ENCODE assay signal across 10 mouse cellular contexts in the genomic region with DNA sequence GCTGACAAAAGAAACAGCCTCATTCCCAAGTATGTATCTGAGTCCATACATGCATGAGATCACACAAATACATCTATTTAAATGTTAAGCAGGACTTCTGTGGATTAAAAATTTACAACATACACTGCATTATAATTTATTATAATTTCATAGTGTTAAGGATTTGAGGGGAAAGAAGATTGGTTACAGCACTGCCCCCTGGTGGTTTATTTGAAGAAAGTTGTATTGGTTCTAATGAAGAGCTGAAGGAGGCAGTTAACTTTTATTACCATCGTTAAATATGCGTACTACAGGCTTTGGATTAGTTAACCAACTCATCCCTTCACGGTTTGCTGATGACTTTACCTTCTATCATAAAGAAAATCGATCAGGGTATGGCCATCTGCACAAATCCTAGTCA. TPM values are rescaled to one million over a fixed set of nuclear protein-coding genes. Genes with fewer than 3 reads are reported as not detected.
DNase-seq lines count a peak whose midpoint lies in the region; ATAC-seq and TF ChIP-seq lines count a peak whose summit lies in the region.
"Had no signal": no experiment of that assay in that cellular context is flagged by ENCODE, and none has a peak within 500 bp of the region (broad histone marks: within the 10 kb centered on the region; RNA-seq: fewer than 3 reads in every experiment).

No protein-coding gene starts in this region.

- H3K36me3 ChIP-seq in heart, embryonic 10.5 days: no peaks in the 10 kb centered on the region
- no peaks in the 10 kb centered on the region for H3K36me3 ChIP-seq in lung, postnatal 0 days (ENCODE audit: insufficient read depth, low read length)
- no peaks in the 10 kb centered on the region for H3K36me3 ChIP-seq in thymus, adult 2 months (ENCODE audit: control insufficient read depth, insufficient read depth, low read length)

- no peak overlapping the region for H3K4me3 ChIP-seq in heart, embryonic 10.5 days
- H3K4me3 ChIP-seq in lung, postnatal 0 days (ENCODE audit: low read depth, low read length): no peak overlapping the region
- no peak overlapping the region for H3K4me3 ChIP-seq in lung, adult 2 months (replicated peaks; ENCODE audit: extremely low read depth, low read depth, low read length)
- H3K4me3 ChIP-seq in thymus, adult 2 months (ENCODE audit: control insufficient read depth, insufficient read depth, low read length): no peak overlapping the region

- peaks cover 20% of the 10 kb centered on the region for H3K4me1 ChIP-seq in heart, embryonic 10.5 days
- peaks cover 6% of the 10 kb centered on the region; the same call in 1 of the 2 replicates for H3K4me1 ChIP-seq in lung, postnatal 0 days (ENCODE audit: insufficient read depth, low read depth, low read length)
- H3K4me1 ChIP-seq in lung, adult 2 months (ENCODE audit: control insufficient read depth, insufficient read depth, low read length): peaks cover 7% of the 10 kb centered on the region
- peaks cover 14% of the 10 kb centered on the region for H3K4me1 ChIP-seq in thymus, adult 2 months (replicated peaks; ENCODE audit: control insufficient read depth, insufficient read depth, low read length)

- H3K9me3 ChIP-seq in heart, embryonic 10.5 days: no peaks in the 10 kb centered on the region
- H3K9me3 ChIP-seq in lung, postnatal 0 days (ENCODE audit: low read length): no peaks in the 10 kb centered on the region

- H3K27me3 ChIP-seq in heart, embryonic 10.5 days (ENCODE audit: insufficient read depth, poor library complexity, severe bottlenecking): no peaks in the 10 kb centered on the region
- no peaks in the 10 kb centered on the region for H3K27me3 ChIP-seq in lung, postnatal 0 days (replicated peaks; ENCODE audit: insufficient read depth, low read length)
- peaks cover 8% of the 10 kb centered on the region for H3K27me3 ChIP-seq in thymus, adult 2 months (ENCODE audit: control insufficient read depth, insufficient read depth, low read length)

- DNase-seq in heart, adult 8-10 months (ENCODE audit: low spot score): peak; percentile 46
- no peak for DNase-seq in heart, embryonic 10.5 days (ENCODE audit: low spot score)
- peak; percentile 77 for DNase-seq in lung, postnatal 0 days (ENCODE audit: low spot score)
- DNase-seq in lung, adult 2 months: no peak
- peak; percentile 75 for DNase-seq in brain, adult 2 months (ENCODE audit: low read depth, low spot score)
- DNase-seq in natural killer cell, adult 2 months (ENCODE audit: low spot score in 2 of 2): peak; percentile 14 to 19
- DNase-seq in kidney, postnatal 25 days: no peak
- DNase-seq in thymus, adult 2 months: no peak
- DNase-seq: adrenal gland, adult 8-10 months; kidney, adult 8-10 months had no signal

- TF ChIP-seq CTCF in lung, postnatal 0 days (IDR thresholded peaks at IDR 0.05): peak; percentile 65
- no peak for TF ChIP-seq CTCF in lung, adult 2 months (IDR thresholded peaks at IDR 0.05; ENCODE audit: insufficient read depth, low read length)
- TF ChIP-seq CTCF in thymus, adult 2 months (IDR thresholded peaks at IDR 0.05; ENCODE audit: borderline replicate concordance, control insufficient read depth, extremely low read depth, insufficient read depth, low read length, poor library complexity): no peak

- WGBS in heart, embryonic 10.5 days: 15% methylated on average over 4 of the region's 4 CpGs
- WGBS in lung, postnatal 0 days: 15% methylated on average over 4 of the region's 4 CpGs
- WGBS in lung, adult 2 months: 11% methylated on average over 4 of the region's 4 CpGs
- WGBS in thymus, adult 2 months: 16% methylated on average over 4 of the region's 4 CpGs

- H3K27ac ChIP-seq in heart, embryonic 10.5 days: no peak overlapping the region
- no peak overlapping the region for H3K27ac ChIP-seq in lung, postnatal 0 days (ENCODE audit: low read length)
- no peak overlapping the region for H3K27ac ChIP-seq in thymus, adult 2 months (ENCODE audit: control insufficient read depth, insufficient read depth, low read length)

- TF ChIP-seq EP300 in lung, postnatal 0 days (IDR thresholded peaks at IDR 0.05): no peak

- no peak for ATAC-seq in lung, postnatal 0 days

- no peak for TF ChIP-seq POLR2A in lung, adult 2 months (IDR thresholded peaks at IDR 0.05; ENCODE audit: borderline replicate concordance, extremely low read depth, low read depth, low read length)
- TF ChIP-seq POLR2A in thymus, adult 2 months (IDR thresholded peaks at IDR 0.05; ENCODE audit: control insufficient read depth, extremely low read depth, insufficient read depth, low read length, poor library complexity): no peak

- no peak overlapping the region for H3K4me2 ChIP-seq in lung, postnatal 0 days (replicated peaks; ENCODE audit: low read depth, low read length)

- no peak overlapping the region for H3K9ac ChIP-seq in lung, postnatal 0 days (replicated peaks; ENCODE audit: low read depth)

RNA-seq across cellular contexts. Expression of a gene that starts 3.9 kb away (rescaled TPM):
- total RNA-seq in heart, adult 8-10 months (2022): 10 to 100 TPM; 14.2 to 17.6 (median 16.2) TPM
- 6.7 and 8.3 TPM in 2 replicates for polyA plus RNA-seq in heart, embryonic 10.5 days (2016; fragmentation: Nextera tagmentation; extraction: Ambion mirVana)
- 7.0 and 7.7 TPM in 2 replicates for polyA plus RNA-seq in lung, postnatal 0 days (2015; fragmentation: Nextera tagmentation; extraction: Ambion mirVana)
- 22.6 and 25.8 TPM in 2 replicates for polyA plus RNA-seq in lung, adult 2 months (2012; rRNA removed)
- 5.7 and 6.2 TPM in 2 replicates for polyA plus RNA-seq in thymus, adult 2 months (2012; rRNA removed)

Comparison
In these comparisons a context has a peak if more than half of its experiments do, and no peak if none do; other contexts are left out.
1. DNase-seq: peak in heart, adult 8-10 months (single experiment), lung, postnatal 0 days (single experiment), brain, adult 2 months (single experiment) and natural killer cell, adult 2 months (2 of 2); none in heart, embryonic 10.5 days (single experiment), lung, adult 2 months (single experiment), kidney, postnatal 25 days (0 of 2) and thymus, adult 2 months (single experiment).